Mouse (Mus musculus) megakaryocyte, embryonic 14.5 days (primary cell): ENCODE measurements at regions not wholly inside any gene's neighbourhood (a gene's known extent, or its start where the extent isn't known, plus 50 kb on each side); places are given as distances from the start of the nearest gene placed in this dataset.

ENCODE experiments used
- FLI1 ChIP-seq: IDR thresholded peaks from 2 replicates; pipeline ENCODE4 v1.6.1; 2012; ENCODE audit warnings: low read length, inconsistent platforms, mixed read lengths
- GATA1 ChIP-seq: IDR thresholded peaks from 3 replicates; pipeline ENCODE4 v1.6.1; 2012; ENCODE audit warnings: mixed read lengths, low read length, inconsistent platforms, borderline replicate concordance

DNA sequence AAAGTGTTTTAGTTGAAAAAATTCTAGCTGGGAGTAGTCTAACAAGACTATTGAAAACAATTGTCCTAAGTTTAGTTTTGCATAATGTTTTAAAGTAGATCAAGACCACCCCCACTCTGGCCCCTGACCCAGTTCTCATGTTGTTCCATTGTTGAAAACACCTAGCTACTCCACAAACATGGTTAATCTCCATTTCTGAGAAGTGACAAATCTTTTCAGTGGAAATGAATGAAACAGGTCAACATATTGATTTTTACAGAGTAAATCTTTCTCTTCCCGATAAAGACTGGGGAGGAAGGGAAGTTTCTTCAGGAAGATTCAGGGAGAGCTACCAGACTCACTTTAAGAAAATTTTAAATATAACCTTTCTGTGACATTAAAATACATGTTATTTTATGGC lies 155.0 kb upstream of the Fn1 start:
- TF ChIP-seq GATA1 (no peak), FLI1 (no peak)
